Mouse (Mus musculus) central nervous system, embryonic 11.5 days (tissue): ENCODE data around the gene Rprm. TPM values are rescaled to one million over a fixed set of nuclear protein-coding genes. Genes with fewer than 3 reads are reported as not detected.

Experiments used
- polyA plus RNA-seq: library from polyadenylated mRNA; depleted of rRNA; stranded (reverse); fragments of >200 nt; gene quantifications from 2 replicates; pipeline ENCODE4 v1.2.3, GENCODE M21; 2012; rRNA removed

Gene Rprm
- 55.7 and 94.9 TPM in 2 replicates for polyA plus RNA-seq

DNA sequence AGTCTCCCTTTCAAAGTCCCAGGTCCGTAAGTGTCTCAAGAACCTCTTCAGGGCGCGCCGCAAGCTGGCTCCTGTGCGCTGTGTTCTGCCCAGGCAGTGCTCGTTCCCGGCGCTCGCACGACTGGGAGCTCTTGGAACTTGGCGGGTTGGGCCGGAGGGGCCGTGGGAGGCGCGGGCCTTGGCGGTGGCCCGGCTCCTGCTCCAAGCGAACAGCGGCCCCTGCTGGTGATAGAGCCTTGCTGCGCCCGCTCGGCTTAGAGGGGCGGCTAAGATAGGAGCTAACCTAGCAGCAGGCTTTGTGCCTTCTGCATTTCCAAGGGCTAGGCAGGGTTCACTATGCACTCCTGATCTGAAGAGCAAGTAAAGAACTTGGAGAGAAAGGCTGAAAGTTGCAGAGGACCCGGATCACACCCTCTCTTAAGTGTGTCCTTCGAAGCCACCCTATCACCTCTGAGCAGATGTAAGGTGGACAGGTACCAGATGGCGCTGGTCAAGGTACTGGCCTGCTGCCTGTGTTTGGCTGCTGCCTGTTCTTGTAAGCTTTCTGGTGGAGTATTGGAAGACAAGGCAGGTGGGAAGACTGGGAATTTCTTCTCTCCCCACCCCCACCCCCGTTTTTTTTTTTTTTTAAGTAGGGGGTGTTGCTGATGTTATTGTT is at the start of gene Rprm:
Gene Rprm (minus strand): TSS at position 123 of the 658 bp plus-strand sequence.

